Mouse (Mus musculus) frontal cortex, adult (tissue): Measurements from ENCODE around the gene Glyat.
"Not testable (repeated sequence)": the region's sequence is repeated elsewhere in the genome, so short reads cannot be mapped to it uniquely, and the experiment has no call there.

ENCODE experiments used
- ATAC-seq: cut with Nextera tagmentation; 2 replicates; pipeline ENCODE4 v1.9.2; 2017; ENCODE audit warnings: mild to moderate bottlenecking, moderate library complexity, mixed read lengths; ENCODE audit not compliant: low TSS enrichment

The Glyat gene

GRCm38 (mm10) chr19:12633176-12633575, at the start of gene Glyat:
Glyat (plus strand) TSS chr19:12633308.
- no peak for ATAC-seq

- ATAC-seq = no peak
These were observed 47.8 kb upstream of the Glyat start for GRCm38 (mm10) chr19:12585310-12585709.

DNA sequence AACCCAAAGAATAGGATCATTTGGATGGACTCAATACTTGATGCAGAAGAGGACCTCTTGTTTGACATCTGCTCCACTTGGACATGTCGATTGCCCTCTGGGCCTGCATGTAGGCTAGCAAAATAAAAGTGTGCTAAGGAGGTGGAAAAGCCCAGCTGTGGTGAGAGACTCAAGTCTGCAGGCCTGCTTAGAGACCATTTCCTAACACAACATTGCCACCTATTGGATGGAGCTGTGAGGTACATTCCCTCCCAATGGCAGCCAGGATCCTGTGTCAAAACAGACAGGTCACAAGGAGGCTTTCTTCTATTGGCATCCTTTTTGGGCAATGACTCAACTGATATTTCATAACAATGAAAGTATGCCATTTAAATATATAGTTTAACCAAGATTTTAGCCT, 41.2 kb upstream of the Glyat start:
- peak; percentile 77 for ATAC-seq

- ATAC-seq = no peak
These were observed 38.0 kb upstream of the Glyat start for GRCm38 (mm10) chr19:12595135-12595529.

GRCm38 (mm10) chr19:12595530-12596289, 37.4 kb upstream of the Glyat start:
- peak; percentile 82 for ATAC-seq

- ATAC-seq = peak; percentile 29
These were observed 36.6 kb upstream of the Glyat start for GRCm38 (mm10) chr19:12596290-12597072.

DNA sequence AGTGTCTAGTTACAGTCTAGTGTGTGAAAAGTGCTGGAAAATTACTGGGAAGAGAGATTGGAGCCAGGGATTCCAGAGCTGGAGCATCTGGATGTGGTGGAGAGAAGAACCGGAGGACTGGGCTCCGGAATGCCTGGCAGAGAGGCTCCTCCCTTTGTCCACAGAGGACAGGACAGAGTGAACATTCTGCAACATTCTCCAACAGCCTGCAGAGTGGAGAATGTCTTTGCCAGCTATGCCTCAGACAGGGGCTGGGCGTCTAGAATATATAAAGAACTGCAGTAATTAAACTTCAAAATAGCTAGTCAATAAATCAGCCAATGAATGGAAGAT, 36.1 kb upstream of the Glyat start:
- ATAC-seq = peak; percentile 77

DNA sequence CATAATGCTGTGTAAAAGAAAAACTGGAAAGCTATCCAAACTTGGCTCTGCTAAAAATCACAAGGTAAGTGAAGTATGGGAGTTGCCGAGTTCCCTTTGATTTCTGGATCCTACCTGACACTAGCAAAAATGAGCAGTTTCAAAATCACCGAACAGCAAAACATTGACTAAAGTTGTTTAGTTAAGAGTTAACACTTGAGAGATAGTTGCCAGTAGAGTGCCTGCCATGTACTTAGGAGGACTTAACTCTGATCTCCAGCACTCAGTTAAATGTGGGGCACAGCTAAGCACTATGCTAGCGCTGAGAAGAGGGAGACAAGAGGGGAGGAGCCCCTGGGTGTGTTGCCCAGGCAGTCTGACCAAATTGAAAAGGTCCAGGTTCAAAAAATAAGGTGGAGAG, 34.4 kb upstream of the Glyat start:
- no peak for ATAC-seq

- no peak for ATAC-seq
These were observed 33.4 kb upstream of the Glyat start, which contains the start of gene Gm4952 for GRCm38 (mm10) chr19:12599674-12600073. Gm4952 (plus strand) TSS chr19:12599974.

GRCm38 (mm10) chr19:12600684-12601480, 32.2 kb upstream of the Glyat start:
- no peak for ATAC-seq

DNA sequence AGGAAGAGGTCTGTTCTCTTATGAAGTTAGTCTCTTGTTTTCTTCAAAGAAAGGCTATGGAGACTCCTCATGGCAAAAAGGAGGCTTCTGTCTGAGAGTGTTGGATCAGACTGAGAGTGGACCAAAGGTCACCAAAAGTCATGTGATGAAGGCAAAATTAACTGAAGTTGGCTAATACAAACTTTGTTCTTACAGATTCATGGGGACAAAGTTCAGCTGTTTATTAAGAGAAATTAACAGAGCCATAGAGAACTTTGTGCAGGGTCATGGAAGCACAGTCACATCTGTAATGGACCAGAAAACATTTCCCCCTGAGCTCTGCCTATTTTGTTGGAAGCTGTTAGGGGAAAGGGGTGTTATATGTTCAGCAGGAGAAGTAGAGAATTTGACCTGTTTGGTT, 24.8 kb upstream of the Glyat start:
- ATAC-seq = no peak

DNA sequence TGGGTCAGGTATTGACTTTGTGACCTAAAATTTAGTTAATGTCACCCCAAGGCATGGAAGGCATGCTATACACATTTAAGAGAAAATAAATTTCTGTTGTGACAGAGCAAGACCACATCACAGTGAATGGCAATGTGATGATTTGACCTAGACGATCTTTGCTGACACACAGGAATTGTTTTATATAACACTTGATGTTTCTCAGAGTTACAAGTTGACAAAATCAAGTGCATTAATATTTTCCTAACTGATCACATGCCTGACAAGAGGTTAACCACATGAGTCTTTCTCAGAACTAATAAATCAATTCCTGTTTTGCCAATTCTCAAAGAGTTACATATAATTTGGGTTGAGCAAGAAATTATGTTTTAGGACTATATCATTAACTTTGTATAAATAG, 19.5 kb upstream of the Glyat start:
- ATAC-seq = no peak

DNA sequence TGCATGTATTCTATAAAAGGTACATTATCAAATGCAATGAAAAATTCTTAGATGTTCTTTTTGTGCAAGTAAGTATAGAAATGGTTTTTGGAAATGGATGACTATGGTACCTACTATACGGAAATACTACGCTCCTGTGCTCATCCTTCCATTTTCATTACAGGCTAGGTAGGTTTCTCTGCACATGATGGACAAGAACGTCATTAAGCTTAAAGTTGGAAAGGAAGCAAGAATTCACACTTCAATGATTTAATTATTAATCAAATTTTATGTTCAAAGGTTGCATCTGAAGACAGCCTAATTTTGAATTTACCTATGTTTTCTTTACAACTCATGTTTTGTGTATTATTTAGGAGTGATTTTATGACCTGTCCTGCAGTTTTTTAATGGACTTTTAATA, 1.2 kb downstream of the Glyat start:
- ATAC-seq = no peak

DNA sequence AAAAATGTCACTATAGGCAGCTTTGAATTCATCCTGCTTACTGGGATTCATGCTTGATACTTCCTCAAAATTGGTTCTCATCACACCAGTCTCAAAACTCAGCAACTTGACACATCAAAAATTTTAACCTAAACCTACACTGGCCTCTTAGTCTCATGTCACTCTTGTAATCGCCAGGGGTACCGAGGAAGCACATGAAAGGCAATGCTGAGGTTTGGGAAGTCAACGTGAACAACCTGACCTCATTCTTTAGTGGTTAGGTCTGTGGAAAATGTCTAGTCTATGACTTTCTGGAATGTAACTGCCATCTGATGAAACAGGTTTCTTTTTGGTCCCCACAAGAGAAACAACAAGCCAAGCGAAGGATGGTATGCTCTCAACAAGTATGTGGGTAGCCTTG, 1.9 kb downstream of the Glyat start:
- no peak for ATAC-seq

DNA sequence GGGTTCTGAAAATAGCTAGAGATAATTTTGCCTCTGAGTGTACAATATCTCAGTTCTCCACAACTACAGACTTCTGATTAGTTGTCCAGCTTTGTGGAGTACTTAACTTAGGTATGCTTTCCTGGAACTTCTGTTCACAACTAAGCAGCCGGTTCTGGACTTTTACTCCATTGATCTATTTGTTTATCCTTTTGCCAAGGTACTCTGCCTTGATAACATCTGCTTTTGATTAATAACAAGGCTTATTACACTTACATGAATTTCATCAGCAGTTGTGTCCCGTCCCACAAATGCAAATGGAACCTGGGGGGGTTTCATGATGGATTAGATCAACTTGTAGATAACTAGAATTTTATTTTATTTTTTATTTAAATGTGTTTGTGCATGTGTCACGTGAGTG, 3.8 kb downstream of the Glyat start:
- no peak for ATAC-seq

DNA sequence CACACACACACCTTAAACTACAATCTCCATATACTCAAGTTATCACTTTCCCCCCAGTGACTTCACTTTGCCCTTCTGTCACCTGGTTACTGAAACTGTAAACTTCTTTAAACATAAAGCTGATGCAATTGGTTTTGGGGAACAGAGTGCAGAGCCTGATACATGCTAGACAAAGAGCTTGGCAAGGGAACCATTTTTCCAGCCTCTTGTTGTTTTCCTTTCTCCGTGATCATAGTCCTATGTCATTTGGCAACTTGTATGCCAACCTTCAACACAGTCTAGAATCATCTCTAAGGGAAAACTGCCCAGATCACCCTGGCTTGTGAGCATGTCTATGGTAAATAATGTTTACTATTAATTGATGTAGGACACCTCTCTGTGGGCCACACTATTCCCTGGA, 4.9 kb downstream of the Glyat start:
- no peak for ATAC-seq

GRCm38 (mm10) chr19:12649511-12649910, 16.4 kb downstream of the Glyat start:
- no peak for ATAC-seq

DNA sequence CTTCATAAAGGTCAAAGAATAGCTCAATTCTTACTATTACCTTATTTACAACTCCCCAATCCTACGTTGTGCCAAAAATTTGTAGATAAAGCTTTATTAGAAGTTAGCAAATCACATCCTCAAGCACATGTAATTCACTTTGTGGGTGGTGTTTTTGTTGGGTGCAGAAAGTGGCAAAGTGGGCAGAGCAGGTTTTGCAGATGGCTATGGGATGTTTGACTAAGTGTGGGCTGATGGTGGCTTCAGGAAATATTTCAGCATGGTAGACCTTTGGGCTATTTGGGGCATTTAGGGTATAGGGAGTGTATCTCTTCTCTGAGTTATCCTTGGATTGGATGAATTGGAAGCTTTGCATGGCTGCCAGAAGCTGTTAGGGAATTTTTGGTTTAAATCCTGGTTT, 33.0 kb downstream of the Glyat start:
- ATAC-seq = no peak

- ATAC-seq = not testable (repeated sequence)
These were observed 35.5 kb downstream of the Glyat start for GRCm38 (mm10) chr19:12668601-12669000.

- no peak for ATAC-seq
These were observed 37.0 kb downstream of the Glyat start, which contains the start of gene Olfr1442 for GRCm38 (mm10) chr19:12670139-12670538. Olfr1442 (plus strand) TSS chr19:12670439.

- ATAC-seq = no peak
These were observed 37.9 kb downstream of the Glyat start for GRCm38 (mm10) chr19:12671051-12671450.

- ATAC-seq = no peak
These were observed 44.7 kb downstream of the Glyat start, which contains the start of gene Olfr1443 for GRCm38 (mm10) chr19:12677812-12678211. Olfr1443 (plus strand) TSS chr19:12678112.
